Mouse (Mus musculus) right cerebral cortex, postnatal 4 days (tissue): Measurements from ENCODE around the gene Vps11.
A peak's percentile ranks its signal among the peaks of the same experiment; 100 is the strongest.
"Not testable (repeated sequence)": the region's sequence is repeated elsewhere in the genome, so short reads cannot be mapped to it uniquely, and the experiment has no call there.

Source experiments
- DNase-seq: peaks from one replicate; pipeline ENCODE4 v3.0.0-alpha.2; 2022

Vps11 gene

DNA sequence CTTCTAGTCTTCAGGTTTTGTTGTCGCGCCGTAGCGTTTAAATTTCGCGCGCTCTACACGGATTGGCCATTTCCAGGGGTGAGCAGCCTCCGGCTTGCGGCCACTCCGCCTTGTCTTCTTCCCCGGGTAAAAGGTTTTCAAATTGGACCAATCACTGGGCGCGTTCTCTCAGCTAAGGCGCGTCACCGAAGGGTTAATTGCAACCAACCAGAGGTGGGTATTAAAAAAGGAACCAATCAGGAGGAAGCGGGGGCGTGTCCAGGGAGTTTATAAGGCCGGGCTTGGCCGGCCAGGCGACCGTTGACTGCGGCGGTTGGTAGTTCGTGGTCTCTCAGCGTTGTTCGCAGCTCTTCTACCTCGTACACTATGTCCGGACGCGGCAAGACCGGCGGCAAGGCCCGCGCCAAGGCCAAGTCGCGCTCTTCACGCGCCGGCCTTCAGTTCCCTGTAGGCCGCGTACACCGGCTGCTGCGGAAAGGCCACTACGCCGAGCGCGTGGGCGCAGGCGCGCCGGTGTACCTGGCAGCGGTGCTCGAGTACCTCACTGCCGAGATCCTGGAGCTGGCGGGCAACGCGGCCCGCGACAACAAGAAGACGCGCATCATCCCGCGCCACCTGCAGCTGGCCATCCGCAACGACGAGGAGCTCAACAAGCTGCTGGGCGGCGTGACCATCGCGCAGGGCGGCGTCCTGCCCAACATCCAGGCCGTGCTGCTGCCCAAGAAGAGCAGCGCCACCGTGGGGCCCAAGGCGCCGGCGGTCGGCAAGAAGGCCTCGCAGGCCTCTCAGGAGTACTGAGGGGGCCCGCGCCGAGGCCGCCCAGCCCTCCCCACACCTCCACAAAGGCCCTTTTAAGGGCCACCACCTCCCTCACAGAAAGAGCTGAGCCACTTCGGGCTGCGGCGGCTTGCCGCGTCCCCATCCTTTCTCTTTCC lies 26.8 kb downstream of the Vps11 start, which contains the start of gene H2afx:
Gene H2afx, plus strand, starts transcription at position 299 of the 935 bp plus-strand sequence.
- DNase-seq = peak; percentile 91

DNA sequence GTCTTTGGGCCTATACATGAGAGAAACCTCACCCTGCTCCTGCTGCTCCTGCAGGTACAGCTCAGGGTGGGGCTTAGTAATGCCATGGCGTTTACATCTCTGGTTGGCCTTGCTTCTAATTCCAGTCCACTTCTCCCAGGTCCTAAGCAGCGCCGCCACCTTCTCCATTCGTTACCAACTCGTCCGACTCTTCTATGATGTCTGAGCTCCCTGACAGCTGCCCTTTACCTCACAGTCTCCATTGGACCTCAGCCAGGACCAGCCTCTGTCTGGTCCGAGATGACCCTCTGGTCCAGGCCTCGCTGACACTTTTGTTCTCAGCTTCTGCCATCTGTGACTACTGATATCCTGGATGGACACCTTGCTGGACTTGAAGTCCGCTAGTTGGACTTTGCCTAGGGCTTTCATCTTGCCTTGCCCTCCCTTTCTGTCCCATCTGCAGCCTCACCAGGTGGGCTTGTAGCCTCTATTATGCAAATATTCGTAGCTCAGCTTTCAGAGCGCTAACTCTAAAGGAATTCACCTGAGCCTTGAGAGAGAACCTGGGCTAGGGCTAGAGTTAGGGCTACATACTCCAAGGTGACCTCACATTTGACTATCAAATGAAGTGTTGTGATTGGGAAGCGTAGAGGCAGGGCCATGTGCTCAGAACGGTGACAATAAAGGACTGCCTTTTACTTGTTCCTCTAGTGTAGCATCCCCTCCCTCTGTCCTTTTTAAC lies 28.4 kb downstream of the Vps11 start:
- no peak for DNase-seq

DNA sequence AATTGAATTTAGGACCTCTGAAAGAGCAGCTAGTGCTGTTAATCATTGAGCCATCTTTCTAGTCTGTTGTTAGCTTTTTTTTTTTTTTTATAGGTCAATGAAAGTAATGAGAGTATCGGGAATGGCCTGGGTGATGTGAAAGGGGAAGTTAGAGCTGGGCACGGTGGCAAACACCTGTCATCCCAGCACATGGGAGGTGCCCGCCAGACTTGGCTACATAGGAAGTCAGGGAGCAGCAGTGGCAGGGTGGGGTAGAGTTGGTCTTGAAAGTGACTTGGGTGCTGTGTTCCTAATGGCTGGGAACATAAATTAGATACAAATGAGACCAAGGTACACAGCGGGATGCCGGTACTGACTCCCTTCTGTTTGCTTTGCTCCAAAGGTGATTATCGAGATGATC lies 30.7 kb downstream of the Vps11 start:
- DNase-seq = no peak

DNA sequence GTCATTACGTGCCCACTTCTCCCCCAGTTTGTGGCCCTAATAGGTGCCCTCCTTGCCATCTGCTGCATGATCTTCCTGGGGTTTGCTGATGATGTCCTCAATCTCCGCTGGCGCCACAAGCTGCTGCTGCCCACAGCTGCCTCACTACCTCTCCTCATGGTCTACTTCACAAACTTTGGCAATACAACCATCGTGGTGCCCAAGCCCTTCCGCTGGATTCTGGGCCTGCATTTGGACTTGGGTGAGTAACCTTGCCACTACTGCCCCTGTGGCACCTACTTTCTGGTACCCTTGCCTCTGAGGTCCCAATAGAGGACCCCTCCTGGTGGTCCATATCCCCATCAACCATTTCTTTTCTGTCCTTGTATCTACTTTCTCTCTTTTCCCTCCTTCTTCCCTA lies 33.5 kb downstream of the Vps11 start:
- no peak for DNase-seq

DNA sequence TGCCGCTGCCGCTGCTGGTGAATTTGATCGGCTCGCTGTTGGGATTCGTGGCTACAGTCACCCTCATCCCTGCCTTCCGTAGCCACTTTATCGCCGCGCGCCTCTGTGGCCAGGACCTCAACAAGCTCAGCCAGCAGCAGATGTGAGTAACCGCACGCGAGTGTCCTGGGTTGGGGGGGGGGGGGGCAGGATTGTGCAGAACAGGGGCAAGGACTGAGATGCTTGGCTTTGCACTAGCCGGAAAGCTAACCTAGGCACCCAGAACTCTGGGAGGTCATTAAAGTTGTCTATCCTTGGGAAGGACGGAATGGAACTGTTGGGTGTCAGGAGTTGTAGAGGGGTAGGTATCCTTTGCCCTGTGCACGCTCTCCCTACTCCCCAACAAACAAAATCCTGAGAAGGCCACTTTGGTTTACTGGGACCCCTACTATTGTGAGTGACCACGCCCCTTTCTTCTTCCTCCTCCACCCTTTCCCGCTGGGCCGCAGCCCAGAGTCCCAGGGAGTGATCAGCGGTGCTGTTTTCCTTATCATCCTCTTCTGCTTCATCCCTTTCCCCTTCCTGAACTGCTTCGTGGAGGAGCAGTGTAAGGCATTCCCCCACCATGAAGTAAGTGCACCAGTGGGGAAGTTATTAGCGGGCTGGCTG lies 34.3 kb downstream of the Vps11 start:
- no peak for DNase-seq

DNA sequence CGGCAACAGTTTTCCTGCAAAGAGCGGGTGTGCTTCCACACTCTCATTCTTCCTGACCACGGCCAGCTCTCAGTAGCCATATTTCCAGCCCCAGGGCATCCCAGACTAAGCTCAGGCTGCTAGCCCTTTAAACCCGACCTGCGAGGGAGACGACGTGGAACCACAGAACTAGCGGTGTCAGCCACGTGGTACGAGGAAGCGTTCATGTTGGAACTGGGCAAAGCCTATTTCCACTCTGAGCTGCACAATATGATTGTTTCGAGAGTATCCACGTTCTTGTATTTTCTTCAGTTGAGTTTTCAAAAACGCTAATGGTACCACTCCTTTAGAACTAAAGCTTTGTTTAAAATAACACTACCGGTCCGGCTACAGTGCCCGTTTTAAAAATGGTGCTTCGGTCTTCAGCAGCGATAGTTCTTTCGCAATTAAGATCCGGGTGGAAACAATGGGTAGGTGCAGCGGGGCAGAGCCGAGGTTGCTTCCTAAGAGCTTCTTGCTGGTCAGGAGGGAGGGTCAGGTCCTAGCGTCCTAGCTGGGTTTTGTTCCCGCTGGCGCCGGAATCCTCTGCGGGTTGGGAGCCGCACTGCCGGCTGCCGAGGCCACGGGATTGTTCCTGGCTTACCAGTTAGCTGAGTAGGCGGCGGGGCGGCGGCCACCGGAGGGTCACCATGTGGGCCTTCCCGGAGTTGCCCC lies 35.0 kb downstream of the Vps11 start:
- DNase-seq = peak; percentile 70

DNA sequence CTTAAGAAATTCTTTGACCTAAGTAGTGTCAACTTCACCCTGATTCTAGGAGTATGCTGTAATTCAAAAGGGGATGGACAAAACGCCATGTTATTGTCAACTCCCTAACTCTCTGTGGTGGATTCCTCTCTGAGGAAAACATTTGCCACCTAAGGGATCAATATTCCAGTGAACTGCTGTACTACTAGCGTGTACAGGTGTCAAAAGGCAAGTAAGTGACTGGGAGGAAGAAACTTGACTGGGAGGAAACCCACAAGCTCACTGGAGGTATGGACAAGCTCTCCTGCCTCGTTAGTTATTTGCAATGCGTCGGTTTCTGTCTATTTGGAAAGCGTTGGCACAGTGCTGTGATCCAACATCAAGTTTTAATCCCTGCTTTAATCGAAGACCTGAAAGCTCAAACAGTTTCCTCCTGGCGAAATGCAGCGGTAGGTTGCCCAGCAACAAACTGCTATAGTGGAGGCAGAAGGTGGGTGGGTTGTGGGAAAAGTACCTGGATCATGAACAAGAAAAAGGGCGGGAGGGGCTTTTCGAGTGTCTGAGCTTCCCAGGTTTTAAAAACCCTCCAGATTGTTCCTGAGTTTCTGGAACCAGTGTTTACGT lies 35.6 kb downstream of the Vps11 start, which contains the start of gene Dpagt1:
Gene Dpagt1, plus strand, starts transcription at position 252 of the 603 bp plus-strand sequence.
- DNase-seq = no peak

DNA sequence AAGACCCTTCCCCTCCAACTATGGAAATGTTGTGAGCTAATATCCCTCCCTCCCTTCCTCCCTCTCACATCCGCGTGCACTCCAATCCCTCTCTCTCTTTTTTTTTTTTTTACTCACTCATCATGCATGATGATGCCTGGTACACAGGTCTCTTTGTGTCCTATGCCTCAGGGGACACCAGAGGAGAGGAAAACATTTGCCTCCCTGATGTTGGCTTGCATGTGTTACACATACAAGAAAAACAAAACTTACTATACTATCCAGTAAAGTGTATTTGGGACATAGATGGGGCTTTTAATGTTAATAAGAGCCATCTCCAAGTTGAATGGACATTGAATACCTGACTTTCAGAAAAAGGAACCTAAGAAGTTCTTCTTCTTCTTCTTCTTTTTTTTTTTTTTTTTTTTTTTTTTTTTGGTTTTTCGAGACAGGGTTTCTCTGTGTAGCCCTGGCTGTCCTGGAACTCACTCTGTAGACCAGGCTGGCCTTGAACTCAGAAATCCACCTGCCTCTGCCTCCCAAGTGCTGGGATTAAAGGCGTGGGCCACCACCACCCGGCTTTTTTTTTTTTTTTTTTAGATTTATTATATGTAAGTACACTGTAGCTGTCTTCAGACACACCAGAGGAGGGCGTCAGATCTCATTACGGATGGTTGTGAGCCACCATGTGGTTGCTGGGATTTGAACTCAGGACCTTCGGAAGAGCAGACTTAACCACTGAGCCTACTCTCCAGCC lies 36.3 kb downstream of the Vps11 start:
- not testable (repeated sequence) for DNase-seq

DNA sequence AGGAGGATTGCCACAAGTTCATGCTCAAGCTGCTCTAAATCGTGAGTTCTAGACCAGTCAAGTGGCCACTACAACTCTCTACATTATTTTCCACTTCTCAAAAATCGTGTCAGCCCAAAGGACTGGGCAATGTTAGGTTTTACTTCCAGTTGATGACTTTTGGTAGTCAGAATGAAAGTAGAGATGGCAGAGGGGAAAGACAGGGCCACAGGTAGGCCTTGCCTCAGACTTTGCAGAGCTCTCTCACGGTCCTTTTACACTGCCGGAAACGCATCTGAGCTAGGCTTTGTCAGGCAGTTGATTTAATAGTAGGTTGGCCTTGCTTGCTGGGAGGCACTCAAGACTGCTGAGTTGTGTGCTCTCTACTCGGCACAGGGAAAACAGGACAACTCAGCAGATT lies 37.3 kb downstream of the Vps11 start:
- no peak for DNase-seq

DNA sequence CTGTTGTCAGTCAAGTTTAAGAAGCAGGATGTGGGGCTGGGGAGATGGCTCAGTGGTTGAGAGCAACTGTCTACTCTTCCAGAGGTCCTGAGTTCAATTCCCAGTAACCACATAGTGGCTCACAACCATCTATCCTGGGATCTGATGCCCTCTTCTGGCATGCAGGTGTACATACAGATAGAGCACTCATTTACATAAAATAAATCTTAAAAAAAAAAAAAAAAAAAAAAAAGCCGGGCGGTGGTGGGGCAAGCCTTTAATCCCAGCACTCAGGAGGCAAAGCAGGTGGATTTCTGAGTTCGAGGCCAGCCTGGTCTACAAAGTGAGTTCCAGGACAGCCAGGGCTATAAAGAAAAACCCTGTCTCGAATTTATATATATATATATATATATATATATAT lies 37.8 kb downstream of the Vps11 start:
- DNase-seq = not testable (repeated sequence)

DNA sequence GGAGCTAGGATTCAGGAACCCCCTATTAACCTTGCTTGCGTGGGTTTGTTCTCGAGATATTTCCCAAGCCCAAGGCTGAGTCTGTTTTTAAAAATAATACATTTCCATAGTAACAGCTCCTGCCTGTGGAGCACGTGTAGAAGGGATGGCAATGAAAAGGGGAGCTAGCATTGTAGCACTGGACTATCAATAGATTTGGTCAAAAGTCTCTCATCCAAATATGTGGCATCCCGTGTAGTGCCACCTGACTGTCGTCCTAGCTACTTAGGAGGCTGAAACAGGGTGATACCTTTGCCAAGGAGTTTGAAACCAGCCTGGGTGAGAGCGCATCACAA lies 40.7 kb downstream of the Vps11 start:
- no peak for DNase-seq

DNA sequence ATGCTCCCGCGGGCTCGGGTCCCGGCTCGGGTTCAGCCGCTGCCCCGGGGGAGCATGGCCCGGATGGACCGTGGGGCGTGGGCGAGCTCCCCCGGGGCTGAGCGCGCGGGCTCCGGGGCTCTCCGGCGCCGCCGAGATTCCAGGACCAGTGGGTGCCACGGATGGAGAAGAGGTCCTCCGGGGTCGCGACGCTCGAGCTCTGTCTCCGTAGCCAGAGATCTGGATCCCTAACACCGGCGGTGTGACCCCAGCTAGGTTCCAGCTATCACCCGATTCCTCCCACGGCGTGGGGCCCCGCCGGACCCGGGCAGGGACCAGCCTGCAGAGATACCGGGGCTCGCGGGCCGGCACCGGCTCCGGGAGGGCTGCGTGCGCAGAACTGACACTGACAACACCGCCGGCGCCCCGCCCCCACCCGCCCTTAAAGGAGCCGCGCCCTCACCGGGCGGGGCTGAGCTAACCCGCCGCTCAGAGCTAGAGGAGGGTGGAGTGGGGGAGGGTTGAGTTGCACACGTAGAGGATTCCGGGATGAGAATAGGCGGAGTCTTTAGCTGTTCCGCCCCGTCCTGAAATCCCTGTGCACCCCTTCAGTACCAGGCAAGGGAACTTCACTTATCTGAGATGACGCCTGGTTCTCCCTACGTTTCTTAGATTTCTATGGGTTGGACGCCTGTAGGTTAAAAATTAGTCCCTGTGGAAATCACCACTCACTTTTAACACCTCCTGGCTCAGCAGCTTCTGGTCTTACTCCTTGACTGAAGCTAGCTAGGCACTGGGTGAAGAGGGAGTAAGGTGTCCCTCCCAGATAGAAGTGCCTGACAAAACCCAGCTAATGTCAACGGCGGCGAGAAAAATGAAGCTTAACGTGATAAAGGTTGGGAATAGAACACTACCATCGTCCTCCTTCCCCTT lies 41.3 kb downstream of the Vps11 start, which contains the start of gene C2cd2l:
Gene C2cd2l, minus strand, starts transcription at position 399 of the 912 bp plus-strand sequence.
- DNase-seq = peak; percentile 86

DNA sequence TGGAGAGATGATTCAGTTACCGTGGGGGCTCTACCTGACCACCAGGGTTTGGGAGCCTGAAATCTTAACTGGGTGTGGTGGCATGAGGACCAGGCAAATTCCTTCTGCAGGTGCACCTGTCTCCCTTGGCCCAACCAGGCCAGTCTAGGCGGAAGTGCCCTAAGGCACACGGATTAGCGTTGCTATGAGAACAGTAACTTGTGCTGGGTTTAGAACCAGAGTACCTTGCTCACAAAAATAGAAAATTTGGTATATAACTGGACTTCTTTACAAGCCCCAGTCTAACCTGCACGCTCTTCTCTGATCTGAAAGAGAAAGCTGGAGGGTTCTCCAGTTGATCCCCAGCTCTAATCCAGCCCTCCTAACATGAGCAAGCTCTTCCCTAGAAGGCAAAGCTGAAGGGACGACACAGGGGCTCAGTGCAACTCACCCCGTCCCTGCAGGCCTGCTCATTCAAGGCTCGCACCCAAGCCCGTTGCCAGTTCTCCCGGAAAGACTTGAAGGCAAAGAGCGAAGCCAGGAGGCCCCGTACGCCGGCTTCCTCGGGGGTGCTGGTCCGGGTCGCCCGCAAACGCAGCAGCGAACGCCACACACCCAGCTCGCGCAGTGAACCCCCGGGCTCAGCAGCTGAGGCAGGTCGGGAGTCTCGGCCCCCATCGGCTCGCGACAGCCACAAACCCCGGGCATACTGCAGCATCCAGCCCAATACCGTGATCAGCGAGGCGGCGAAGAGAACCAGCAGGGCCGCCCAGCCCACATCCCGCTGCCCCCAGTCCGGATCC lies 42.2 kb downstream of the Vps11 start:
- peak; percentile 47 for DNase-seq

DNA sequence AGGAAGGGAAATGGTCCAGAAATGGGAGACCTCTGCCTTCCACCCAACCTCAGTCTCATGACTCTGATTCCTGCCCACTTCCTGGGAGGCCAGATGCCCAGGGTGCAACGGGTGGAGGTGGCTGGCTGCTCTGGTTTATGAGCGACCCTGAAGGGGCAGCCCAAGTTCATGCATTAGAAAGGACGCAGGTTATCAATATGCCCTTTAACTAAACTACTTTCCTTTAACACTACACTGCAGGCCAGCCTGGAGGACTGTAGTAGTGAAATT lies 42.7 kb downstream of the Vps11 start:
- no peak for DNase-seq

DNA sequence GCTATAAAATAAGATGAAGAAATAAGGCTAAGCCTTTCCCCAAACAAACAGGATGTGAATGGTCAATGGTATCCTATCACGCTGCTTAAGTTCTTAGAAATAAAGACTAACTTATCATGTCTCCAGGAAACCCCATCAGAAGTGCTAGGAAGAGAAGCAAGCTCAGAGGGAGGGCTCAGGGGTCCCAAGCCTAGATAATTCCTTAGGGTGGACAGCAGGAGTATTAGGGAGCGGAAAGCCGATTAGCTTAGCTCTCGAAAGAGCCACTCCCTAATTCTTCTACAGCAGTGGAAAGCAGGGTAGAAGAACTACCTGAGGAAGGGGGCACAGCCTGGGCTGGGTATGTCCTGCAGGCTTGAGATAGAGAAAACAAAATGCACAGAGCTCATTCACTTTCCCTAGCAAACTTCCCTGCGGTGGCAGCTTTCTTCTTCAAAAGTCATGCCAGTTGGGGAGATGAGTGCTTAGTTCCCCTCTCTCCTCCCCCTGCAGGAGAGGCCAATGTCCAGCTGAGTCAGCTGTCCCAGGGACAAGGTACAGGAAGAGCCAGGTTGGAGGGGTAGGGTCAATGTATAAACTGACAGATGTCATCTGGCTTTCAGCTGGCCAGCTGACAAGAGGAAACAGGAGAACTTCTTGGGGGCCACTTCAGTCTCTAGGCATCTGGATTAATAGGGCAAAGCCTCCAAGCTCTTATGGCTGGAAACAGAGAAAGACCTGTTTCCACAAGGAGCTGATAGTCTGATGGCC lies 43.2 kb downstream of the Vps11 start:
- no peak for DNase-seq

DNA sequence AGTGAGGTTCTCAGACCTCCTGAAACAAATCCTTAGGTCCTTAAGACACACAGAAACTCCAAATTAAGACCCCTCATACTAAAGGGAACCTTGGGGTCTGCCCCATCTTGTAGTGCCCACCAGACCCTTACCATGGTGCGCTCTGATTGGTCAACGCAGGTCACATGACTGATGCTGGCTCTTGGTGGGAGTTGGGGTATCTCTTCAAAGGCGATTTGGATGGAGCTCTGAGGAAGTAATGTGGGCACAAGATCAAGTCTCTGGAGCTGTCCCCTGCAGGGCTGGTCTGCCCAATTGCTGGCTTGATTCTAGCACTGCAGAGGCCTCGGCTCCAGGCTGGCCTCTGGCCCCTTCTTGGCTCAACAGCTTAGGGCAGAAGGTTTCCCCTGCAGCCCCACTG lies 44.0 kb downstream of the Vps11 start:
- no peak for DNase-seq

DNA sequence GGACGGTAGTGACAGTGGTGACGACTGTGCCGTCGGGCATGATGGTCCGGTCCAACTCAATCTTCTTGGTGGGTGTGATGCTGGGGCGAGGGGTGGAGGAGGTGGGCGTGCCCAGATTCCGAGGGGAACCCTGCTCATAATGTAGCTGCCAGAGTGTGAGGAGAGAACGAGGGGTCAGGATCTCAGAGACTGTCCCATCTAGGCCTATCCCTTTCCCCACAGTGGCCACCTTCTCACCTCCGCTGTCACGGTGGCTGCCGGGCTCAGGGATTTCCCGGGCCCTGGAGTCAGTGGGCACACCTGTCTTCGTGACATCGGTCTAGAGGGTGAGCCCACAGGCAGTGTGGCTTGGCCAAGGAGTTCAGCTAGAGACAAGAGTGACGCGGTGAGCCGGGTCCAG lies 46.6 kb downstream of the Vps11 start:
- DNase-seq = no peak

DNA sequence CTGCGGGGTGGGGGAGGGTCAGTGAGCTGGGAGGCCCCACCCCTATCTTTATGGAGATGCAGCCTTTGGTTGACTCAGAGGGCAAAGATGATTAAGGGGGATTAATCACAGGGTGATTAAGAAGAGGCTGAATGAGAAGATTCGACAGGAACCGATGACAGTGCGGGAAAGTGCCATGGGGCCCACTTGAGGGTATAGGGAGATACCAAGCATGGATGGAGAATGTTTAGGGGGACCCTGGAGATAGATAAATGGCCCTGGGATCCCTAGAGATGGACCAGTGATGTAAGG lies 47.3 kb downstream of the Vps11 start:
- no peak for DNase-seq

DNA sequence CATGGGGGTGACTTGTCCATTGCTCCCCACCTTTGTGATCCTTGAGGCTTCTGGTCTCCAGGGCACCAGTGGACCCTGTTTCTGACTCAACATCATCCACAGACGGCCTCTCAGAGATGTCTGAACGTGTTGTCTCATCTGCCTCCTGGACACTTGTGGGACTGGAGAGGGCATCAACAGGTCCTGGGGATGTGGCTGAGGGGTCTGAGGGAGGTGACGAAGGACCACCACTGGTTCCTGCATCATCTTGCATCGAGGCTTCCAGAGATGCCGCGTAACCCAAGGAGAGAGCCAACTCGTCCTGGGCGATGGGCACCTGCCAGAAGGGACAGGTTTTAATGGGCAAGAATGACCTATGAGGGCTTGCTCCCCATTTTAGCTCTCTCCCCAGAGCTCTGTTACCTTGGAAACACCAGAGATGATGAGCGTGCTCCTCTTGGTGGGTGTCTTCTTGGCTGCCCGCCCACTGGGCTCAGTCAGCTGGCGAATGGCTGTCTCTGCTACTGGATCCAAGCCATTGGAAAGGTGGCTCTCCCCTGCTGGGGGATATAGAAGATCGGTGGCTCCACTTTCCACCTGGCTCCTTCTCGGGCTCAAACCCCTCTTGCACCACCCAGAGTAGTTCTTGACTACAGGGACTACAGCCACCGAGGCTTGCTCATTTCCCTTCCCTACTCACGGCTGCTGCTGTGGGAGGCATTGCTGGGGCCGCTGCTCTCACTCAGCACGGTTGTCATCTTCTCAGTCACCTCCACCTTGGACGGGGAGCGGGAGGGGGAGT lies 47.8 kb downstream of the Vps11 start:
- peak; percentile 55 for DNase-seq
